In genomic region chr1:52963097-52963496, GRCm38 (mm10) we compare ENCODE assay signal across 22 mouse cellular contexts. TPM values are rescaled to one million over a fixed set of nuclear protein-coding genes. Genes with fewer than 3 reads are reported as not detected.
DNase-seq lines count a peak whose midpoint lies in the region; ATAC-seq and TF ChIP-seq lines count a peak whose summit lies in the region.
"Had no signal": no experiment of that assay in that cellular context is flagged by ENCODE, and none has a peak within 500 bp of the region (broad histone marks: within the 10 kb centered on the region; RNA-seq: fewer than 3 reads in every experiment).

No protein-coding gene starts in this region.

- TF ChIP-seq CTCF in testis, adult 2 months (IDR thresholded peaks at IDR 0.05; ENCODE audit: control insufficient read depth, insufficient read depth, insufficient replicate concordance, low read depth, low read length) = no peak

- peak; percentile 93 for ATAC-seq in granulocyte monocyte progenitor cell, adult 5-6 weeks (replicated peaks; ENCODE audit: poor library complexity, severe bottlenecking)
- ATAC-seq: CD4-positive, CD25-positive, alpha-beta regulatory T cell, adult 4 months; forebrain, embryonic 13.5 days; intestine, embryonic 16.5 days had no signal

- TF ChIP-seq POLR2A in testis, adult 2 months (IDR thresholded peaks at IDR 0.05; ENCODE audit: control insufficient read depth, low read depth, low read length) = no peak

- H3K4me1 ChIP-seq in testis, adult 2 months (ENCODE audit: control insufficient read depth, insufficient read depth, low read length) = no peaks in the 10 kb centered on the region
- H3K4me1 ChIP-seq: embryonic facial prominence, embryonic 12.5 days; forebrain, embryonic 13.5 days had no signal

- DNase-seq in gastrocnemius, postnatal 25 days = peak; percentile 10
- no peak for DNase-seq in gastrocnemius, adult 8-10 months (ENCODE audit: low spot score in 2 of 2)
- DNase-seq in testis, postnatal 14 days (ENCODE audit: low spot score) = no peak
- DNase-seq in skeletal muscle tissue, adult 2 months (ENCODE audit: low read depth, low spot score) = peak; percentile 62
- no peak for DNase-seq in layer of hippocampus, postnatal 14 days (ENCODE audit: low spot score in 2 of 2)
- DNase-seq in lung, postnatal 10 days = no peak
- DNase-seq: adrenal gland, adult 8-10 months; adrenal gland, postnatal 36 days; B cell, adult 2 months; cerebellum, adult 11 months; cerebellum, adult 8-10 months; cerebellum, postnatal 14 days; heart, postnatal 4 days; kidney, adult 2 months had no signal

- no peaks in the 10 kb centered on the region for H3K27me3 ChIP-seq in testis, adult 2 months (ENCODE audit: control insufficient read depth, insufficient read depth, low read length)
- H3K27me3 ChIP-seq: embryonic facial prominence, embryonic 12.5 days; forebrain, embryonic 13.5 days; hindbrain, embryonic 13.5 days had no signal

- H3K4me3 ChIP-seq in testis, adult 2 months (ENCODE audit: control insufficient read depth, low read depth, low read length) = peak overlapping the region; percentile 67; the same call in 1 of the 2 replicates
- H3K4me3 ChIP-seq: embryonic facial prominence, embryonic 12.5 days; forebrain, embryonic 13.5 days; hindbrain, embryonic 13.5 days had no signal

- H3K27ac ChIP-seq in testis, adult 2 months (ENCODE audit: control insufficient read depth, insufficient read depth, low read depth, low read length) = no peak overlapping the region
- H3K27ac ChIP-seq: embryonic facial prominence, embryonic 12.5 days; forebrain, embryonic 13.5 days; hindbrain, embryonic 13.5 days had no signal

- H3K36me3 ChIP-seq in testis, adult 2 months (ENCODE audit: control insufficient read depth, insufficient read depth, low read length) = no peaks in the 10 kb centered on the region
- H3K36me3 ChIP-seq: embryonic facial prominence, embryonic 12.5 days; G1E; hindbrain, embryonic 13.5 days had no signal

RNA-seq across cellular contexts. Expression of gene 1700019D03Rik, which starts 56.9 kb away (rescaled TPM):
- 1 to 10 TPM; 1.0 to 2.1 TPM for total RNA-seq in gastrocnemius, postnatal 25 days (2021)
- 1 to 10 TPM in 1 of 4 experiments, under 1 TPM in 3; 0.48 to 1.4 (median 0.58) TPM for total RNA-seq in gastrocnemius, adult 8-10 months (2022)
- 584 and 646 TPM in 2 replicates for polyA plus RNA-seq in testis, adult 2 months (2012; rRNA removed)
- 2.4 TPM in 1 of 2 replicates, not detected in the other for total RNA-seq in granulocyte monocyte progenitor cell, adult 5-6 weeks (2014; fragmentation: Nextera tagmentation)
- not detected in 2 replicates for total RNA-seq in granulocyte monocyte progenitor cell, adult 5-6 weeks (2017)
- total RNA-seq in layer of hippocampus, postnatal 14 days (2021) = 1 to 10 TPM; 9.3 to 9.4 TPM
- polyA plus RNA-seq: G1E had no signal

Comparison
In these comparisons a context has a peak if more than half of its experiments do, and no peak if none do; other contexts are left out.
1. DNase-seq: peak in gastrocnemius, postnatal 25 days (single experiment) and skeletal muscle tissue, adult 2 months (single experiment); none in gastrocnemius, adult 8-10 months (0 of 2), testis, postnatal 14 days (single experiment), layer of hippocampus, postnatal 14 days (0 of 2) and lung, postnatal 10 days (single experiment).